Mouse (Mus musculus) skeletal muscle tissue, postnatal 0 days (tissue): ENCODE data around the gene Vmn2r19. TPM values are rescaled to one million over a fixed set of nuclear protein-coding genes. Genes with fewer than 3 reads are reported as not detected.

Source experiments
- polyA plus RNA-seq: library from polyadenylated mRNA; unstranded; fragments of >200 nt; fragmentation: Nextera tagmentation; extraction: Ambion mirVana; gene quantifications from 2 replicates; pipeline ENCODE4 v1.2.1, GENCODE M21; 2015

Gene Vmn2r19
- polyA plus RNA-seq, result not detected in 2 replicates

DNA sequence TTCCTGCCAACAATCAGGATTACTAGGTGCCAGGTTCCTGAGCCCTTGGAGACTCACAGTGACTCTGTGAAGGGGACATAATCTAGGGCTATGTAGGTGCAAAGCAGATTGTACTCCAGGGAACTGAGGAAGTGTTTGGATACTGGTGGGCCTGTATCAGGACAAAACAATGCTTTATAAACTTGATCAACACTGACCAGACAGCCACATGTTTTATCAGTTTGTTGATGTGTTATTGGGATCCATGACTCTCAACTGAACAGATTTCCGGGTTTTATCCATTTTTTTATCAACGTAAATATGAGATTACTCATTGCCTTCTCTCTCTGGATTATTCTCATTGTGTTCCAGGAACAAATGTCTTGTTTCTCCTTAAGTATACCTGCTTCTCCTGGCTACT, at the start of gene Vmn2r19:
TSS of gene Vmn2r19 (plus strand) at position 301 of the 400 bp plus-strand sequence.

DNA sequence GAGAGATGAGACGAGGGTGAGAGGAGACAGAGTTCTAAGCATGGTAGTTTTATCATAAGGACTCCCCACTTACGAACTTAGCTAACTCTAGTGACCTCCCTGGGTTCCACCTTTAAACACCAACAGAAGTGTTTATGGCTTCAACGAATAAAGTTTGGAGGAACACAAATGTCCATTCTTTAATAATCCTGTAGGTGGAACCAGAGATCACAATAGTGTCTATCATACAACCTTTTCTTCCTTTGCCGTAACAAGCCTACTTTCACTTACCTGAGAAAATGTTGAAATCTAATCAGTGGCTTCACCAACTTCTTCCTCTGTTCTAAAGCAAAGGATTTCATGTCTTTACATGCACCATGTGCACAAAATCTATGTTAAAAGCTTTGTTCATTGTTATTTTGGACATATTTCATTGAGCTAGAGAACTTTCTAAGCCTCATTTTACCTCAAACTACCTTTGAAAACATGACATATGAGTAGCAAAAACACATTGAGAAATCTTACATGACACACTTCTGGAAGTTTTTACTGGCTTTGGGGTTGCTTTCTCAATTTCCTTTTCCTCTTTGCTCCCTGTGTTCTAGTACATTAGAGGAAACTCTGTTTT, 46.5 kb upstream of the Vmn2r19 start, which contains the start of gene Clec4d:
TSS of gene Clec4d (plus strand) at position 557 of the 607 bp plus-strand sequence.

DNA sequence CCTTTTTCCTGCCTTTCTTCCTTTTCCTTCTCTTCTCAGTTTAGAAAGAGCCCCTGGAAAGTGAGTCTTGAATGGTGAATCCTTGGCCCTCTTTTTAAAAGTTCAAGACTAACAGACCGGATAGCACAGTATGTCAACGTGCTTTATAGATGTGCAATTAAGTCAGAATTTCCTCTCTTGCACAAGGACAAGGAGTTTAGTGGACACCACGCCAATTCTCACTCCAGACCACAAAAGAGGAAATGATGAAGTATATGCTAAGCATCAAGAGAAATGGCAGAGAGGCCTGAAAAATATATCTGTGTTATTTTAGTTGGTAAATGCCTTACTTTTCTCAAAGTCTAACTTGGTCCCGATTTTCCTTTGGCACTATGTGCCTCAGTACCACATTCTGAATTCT, 18.4 kb upstream of the Vmn2r19 start, which contains the start of gene Clec4e:
TSS of gene Clec4e (minus strand) at position 118 of the 400 bp plus-strand sequence.

Other genes with a start within 250 kb of the Vmn2r19 start
- gene Clec4a2, start 201.9 kb upstream of the Vmn2r19 start, polyA plus RNA-seq, result 6.0 and 7.8 TPM in 2 replicates
- not detected in 2 replicates for gene Clec4b2, start 135.4 kb upstream of the Vmn2r19 start, polyA plus RNA-seq
- 5.8 and 6.3 TPM in 2 replicates for gene Clec4n, start 78.5 kb upstream of the Vmn2r19 start, polyA plus RNA-seq
- gene Clec4d, start 46.2 kb upstream of the Vmn2r19 start, polyA plus RNA-seq, result 0.32 TPM in 2 replicates
- gene Clec4e, start 18.5 kb upstream of the Vmn2r19 start, polyA plus RNA-seq, result 0.06 TPM in 1 of 2 replicates, not detected in the other
- gene Vmn2r20, start 109.8 kb downstream of the Vmn2r19 start, polyA plus RNA-seq, result not detected in 2 replicates
- not detected in 2 replicates for gene Vmn2r21, start 225.1 kb downstream of the Vmn2r19 start, polyA plus RNA-seq